Mouse (Mus musculus) lung, embryonic 15.5 days (tissue): Measurements from ENCODE around the gene Ncoa4. TPM values are rescaled to one million over a fixed set of nuclear protein-coding genes. Genes with fewer than 3 reads are reported as not detected.

ENCODE experiments used
- ATAC-seq: fragments of 200-750 bp; cut with Nextera tagmentation; 2 replicates; pipeline ENCODE4 v1.8.0; 2017; ENCODE audit warnings: moderate number of reproducible peaks, borderline replicate concordance; ENCODE audit not compliant: low FRiP score, low TSS enrichment; ENCODE audit errors: extremely low read depth
- H3K27ac ChIP-seq: fragments of 300-500 bp; sonication (generic); 2 replicates; pipeline ENCODE4 v1.5.1; 2015; ENCODE audit warnings: moderate library complexity, mild to moderate bottlenecking, inconsistent platforms
- H3K27me3 ChIP-seq: fragments of 300-500 bp; sonication (generic); 2 replicates; pipeline ENCODE4 v1.6.1; 2015; ENCODE audit warnings: inconsistent platforms
- H3K36me3 ChIP-seq: fragments of 300-500 bp; sonication (generic); 2 replicates; pipeline ENCODE4 v1.6.1; 2015; ENCODE audit warnings: inconsistent platforms
- H3K4me1 ChIP-seq: fragments of 300-500 bp; sonication (generic); 2 replicates; pipeline ENCODE4 v1.6.1; 2015; ENCODE audit warnings: inconsistent platforms
- H3K4me2 ChIP-seq: fragments of 300-500 bp; sonication (generic); 2 replicates; pipeline ENCODE4 v1.6.1; 2015; ENCODE audit warnings: inconsistent platforms, mild to moderate bottlenecking, moderate library complexity
- H3K4me3 ChIP-seq: fragments of 300-500 bp; sonication (generic); 2 replicates; pipeline ENCODE4 v1.5.1; 2015; ENCODE audit warnings: mild to moderate bottlenecking, inconsistent platforms
- H3K9ac ChIP-seq: fragments of 300-500 bp; sonication (generic); 2 replicates; pipeline ENCODE4 v1.6.1; 2015; ENCODE audit warnings: inconsistent platforms
- H3K9me3 ChIP-seq: fragments of 300-500 bp; sonication (generic); 2 replicates; pipeline ENCODE4 v1.6.1; 2016; ENCODE audit warnings: inconsistent platforms
- WGBS: fragments of 180-500 bp; shearing (Covaris S2); methylation state at CpG from one replicate; pipeline ENCODE4 v1.1.7; 2015; 5-methylcytosine and 5-hydroxymethylcytosine counted together
- polyA plus RNA-seq: library from polyadenylated mRNA; unstranded; fragments of >200 nt; fragmentation: Nextera tagmentation; extraction: Ambion mirVana; gene quantifications from 2 replicates; pipeline ENCODE4 v1.2.1, GENCODE M21; 2015

The Ncoa4 gene
- polyA plus RNA-seq, 1 experiment from 2014 or later, result 100 TPM

DNA sequence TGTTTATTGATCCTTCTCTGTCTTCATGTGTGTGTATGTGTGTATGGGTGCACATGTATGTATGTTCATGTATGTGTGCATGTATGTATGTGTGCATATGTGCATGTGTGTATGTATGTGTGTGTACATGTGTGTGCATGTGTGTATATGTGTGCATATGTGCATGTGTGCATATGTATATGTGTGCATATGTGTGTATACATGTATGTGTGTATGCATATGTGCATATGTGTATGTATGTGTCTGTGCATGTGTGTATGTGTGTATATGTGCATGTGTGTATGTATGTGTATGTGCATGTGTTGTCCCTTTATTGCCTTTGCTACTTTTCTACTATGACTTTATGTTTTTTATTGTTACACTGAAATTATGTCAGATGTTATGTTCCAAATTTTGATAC, 14.9 kb upstream of the Ncoa4 start:
- no peak for ATAC-seq
- no peak overlapping the region for H3K4me3 ChIP-seq
- H3K9me3 ChIP-seq, result no peaks in the 10 kb centered on the region
- no peak overlapping the region for H3K9ac ChIP-seq
- H3K27ac ChIP-seq, result no peak overlapping the region
- H3K4me1 ChIP-seq, result no peaks in the 10 kb centered on the region
- H3K36me3 ChIP-seq, result no peaks in the 10 kb centered on the region
- H3K27me3 ChIP-seq, result no peaks in the 10 kb centered on the region
- no peak overlapping the region for H3K4me2 ChIP-seq

GRCm38 (mm10) chr14:32145401-32145800, 14.3 kb upstream of the Ncoa4 start:
- Histone ChIP-seq H3K27me3 (no peaks in the 10 kb centered on the region), H3K27ac (no peak overlapping the region), H3K9me3 (no peaks in the 10 kb centered on the region), H3K4me1 (no peaks in the 10 kb centered on the region), H3K36me3 (no peaks in the 10 kb centered on the region), H3K4me3 (no peak overlapping the region), H3K9ac (no peak overlapping the region), H3K4me2 (no peak overlapping the region)
- no peak for ATAC-seq
- 67% methylated on average over 4 of the region's 4 CpGs for WGBS

DNA sequence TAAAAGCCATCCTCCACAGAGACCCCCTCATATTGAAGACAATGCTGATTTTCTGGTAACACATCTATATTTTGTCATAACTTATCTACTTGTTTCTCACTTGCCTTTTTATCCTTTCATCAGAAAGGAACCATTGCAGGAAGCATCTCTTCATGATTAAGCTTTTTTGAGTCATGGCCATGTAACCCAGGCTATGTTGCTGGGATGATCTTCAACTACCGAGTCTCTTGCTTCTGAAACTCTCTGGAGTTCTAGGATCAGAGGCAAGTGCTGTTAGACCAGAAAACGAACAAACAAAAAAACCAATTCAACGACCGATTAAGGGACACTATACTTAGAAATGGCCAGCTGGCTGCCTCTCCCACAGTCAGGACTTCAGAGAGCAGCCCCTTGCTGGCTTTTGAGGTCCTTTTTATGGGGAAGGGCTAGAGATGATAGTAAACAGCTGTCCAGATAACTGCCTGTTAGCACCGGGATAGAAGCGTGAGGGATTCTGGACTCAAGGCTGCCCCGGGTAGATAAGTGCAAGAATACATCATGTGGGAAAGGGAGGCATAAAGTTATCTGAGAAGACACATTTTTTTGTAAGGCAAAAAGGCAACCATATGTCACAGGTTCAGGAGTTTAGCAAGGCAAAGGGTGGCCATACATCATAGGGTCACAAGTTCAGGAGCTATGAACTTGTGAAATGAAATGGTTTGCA, 13.7 kb upstream of the Ncoa4 start:
- Histone ChIP-seq H3K4me2 (no peak overlapping the region), H3K9ac (no peak overlapping the region), H3K27me3 (no peaks in the 10 kb centered on the region), H3K4me1 (no peaks in the 10 kb centered on the region), H3K36me3 (no peaks in the 10 kb centered on the region), H3K4me3 (no peak overlapping the region), H3K27ac (no peak overlapping the region), H3K9me3 (no peaks in the 10 kb centered on the region)
- WGBS, result 50% methylated on average over 7 of the region's 7 CpGs
- ATAC-seq, result no peak

DNA sequence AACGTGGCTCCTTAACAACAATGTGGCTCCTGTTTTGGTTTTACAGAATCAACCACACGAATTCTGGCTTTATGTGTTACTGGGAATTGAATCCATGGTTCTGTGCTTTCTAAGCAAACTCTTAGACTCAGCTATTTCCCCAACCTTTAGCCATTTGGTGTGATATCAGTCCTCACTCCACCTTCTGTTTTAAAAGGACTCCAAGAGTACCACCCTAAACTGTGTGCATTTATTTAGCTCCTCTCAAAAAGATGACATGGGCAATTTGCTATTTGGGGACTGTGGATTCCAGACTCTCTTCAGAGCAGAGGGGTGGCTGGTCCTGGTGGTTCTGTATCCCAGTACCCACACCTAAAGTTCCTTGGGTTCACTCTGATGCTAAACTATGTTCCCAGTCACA, 13.1 kb upstream of the Ncoa4 start:
- no peak for ATAC-seq
- Histone ChIP-seq H3K36me3 (no peaks in the 10 kb centered on the region), H3K9ac (no peak overlapping the region), H3K4me1 (no peaks in the 10 kb centered on the region), H3K9me3 (no peaks in the 10 kb centered on the region), H3K27ac (no peak overlapping the region), H3K4me2 (no peak overlapping the region), H3K27me3 (no peaks in the 10 kb centered on the region), H3K4me3 (no peak overlapping the region)
- WGBS, result 50% methylated on average over 2 of the region's 2 CpGs

DNA sequence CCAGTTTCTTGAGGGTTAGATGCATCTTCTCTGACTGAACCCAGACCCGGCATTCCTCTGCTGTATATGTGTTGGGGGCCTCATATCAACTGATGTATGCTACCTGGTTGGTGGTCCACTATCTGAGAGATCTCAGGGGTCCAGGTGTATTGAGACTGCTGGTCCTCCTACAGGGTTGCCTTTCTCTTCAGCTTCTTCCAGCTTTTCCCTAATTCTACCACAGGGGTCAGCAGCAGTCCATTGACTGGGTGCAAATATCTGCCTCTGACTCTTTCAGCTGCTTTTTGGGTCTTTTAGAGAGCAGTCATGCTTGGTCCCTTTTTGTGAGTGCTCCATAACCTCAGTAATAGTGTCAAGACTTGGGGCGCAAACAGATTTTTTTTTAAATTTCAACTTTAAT, 8.8 kb upstream of the Ncoa4 start:
- WGBS, result 82% methylated on average over 2 of the region's 2 CpGs

DNA sequence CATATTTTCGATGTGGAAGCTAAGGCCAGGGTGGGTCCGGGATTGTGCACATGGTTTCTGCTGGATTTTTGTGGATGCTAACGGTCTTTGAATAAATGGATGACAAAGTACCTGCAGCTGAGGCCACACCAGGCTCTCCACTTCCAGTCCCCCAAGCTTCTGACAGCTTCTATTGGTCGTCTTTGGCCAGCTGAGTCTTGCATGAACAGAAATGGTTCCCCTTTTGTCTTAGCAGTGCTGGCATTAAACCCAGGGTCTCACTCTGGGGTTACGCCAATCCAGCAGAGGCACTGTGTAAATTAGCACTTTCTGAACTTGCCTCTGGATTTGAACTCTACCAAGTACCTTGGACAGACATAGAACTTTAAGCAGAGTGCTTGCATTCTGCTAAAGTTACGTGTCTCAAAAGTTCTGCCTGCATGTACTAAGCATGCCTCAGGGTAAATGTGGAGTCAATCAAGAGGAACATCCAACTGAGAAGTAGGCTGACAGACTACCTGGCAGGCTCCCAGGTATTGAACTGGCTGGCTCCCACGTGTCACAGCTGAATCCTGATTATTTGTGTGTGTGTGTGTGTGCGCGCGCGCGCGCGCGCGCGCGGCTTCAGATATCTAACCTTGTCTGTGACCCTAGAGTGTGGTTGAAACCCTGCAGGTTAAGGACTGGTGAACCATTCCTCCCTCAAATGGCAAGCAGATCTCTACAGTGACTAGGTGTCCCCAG, 7.3 kb upstream of the Ncoa4 start:
- H3K27me3 ChIP-seq, result no peaks in the 10 kb centered on the region
- H3K9ac ChIP-seq, result no peak overlapping the region
- H3K4me1 ChIP-seq, result no peaks in the 10 kb centered on the region
- no peak overlapping the region for H3K4me2 ChIP-seq
- H3K9me3 ChIP-seq, result no peaks in the 10 kb centered on the region
- no peak overlapping the region for H3K4me3 ChIP-seq
- 85% methylated on average over 18 of the region's 18 CpGs for WGBS
- ATAC-seq, result no peak
- no peak overlapping the region for H3K27ac ChIP-seq
- H3K36me3 ChIP-seq, result no peaks in the 10 kb centered on the region

More for the DNA sequence above, 8.8 kb upstream of the Ncoa4 start:
- no peaks in the 10 kb centered on the region for H3K9me3 ChIP-seq
- H3K36me3 ChIP-seq, result no peaks in the 10 kb centered on the region
- no peaks in the 10 kb centered on the region for H3K27me3 ChIP-seq
- H3K4me2 ChIP-seq, result no peak overlapping the region
- H3K27ac ChIP-seq, result no peak overlapping the region
- H3K9ac ChIP-seq, result no peak overlapping the region
- ATAC-seq, result no peak
- H3K4me1 ChIP-seq, result no peaks in the 10 kb centered on the region
- H3K4me3 ChIP-seq, result no peak overlapping the region

- Histone ChIP-seq H3K4me3 (no peak overlapping the region), H3K4me1 (no peaks in the 10 kb centered on the region), H3K27ac (no peak overlapping the region), H3K27me3 (no peaks in the 10 kb centered on the region), H3K36me3 (no peaks in the 10 kb centered on the region), H3K9ac (no peak overlapping the region), H3K4me2 (no peak overlapping the region), H3K9me3 (no peaks in the 10 kb centered on the region)
- no peak for ATAC-seq
- 83% methylated on average over 2 of the region's 2 CpGs for WGBS
Observed at GRCm38 (mm10) chr14:32153156-32153555, 6.5 kb upstream of the Ncoa4 start.

DNA sequence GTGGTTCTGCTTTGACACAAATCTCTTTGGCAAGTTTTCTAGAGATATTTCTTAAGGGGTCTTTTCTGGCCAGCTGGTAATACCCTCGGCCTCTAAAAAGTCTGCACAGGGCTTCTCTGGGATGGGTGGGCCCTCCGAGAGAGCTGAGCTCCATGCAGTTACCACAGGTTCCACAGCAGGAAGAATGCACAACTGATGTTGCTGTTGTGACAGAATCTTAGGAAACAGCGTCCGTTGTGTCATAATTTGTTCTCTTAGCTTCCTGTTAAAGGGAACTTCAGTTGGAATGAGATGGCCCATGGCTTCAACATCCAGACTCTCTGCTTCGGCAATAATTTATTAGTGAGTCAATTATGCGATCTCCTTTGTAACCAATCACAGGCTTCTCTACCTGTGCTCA, 4.9 kb upstream of the Ncoa4 start:
- H3K27me3 ChIP-seq, result no peaks in the 10 kb centered on the region
- WGBS, result 82% methylated on average over 6 of the region's 6 CpGs
- H3K9me3 ChIP-seq, result no peaks in the 10 kb centered on the region
- ATAC-seq, result no peak
- peaks cover 6% of the 10 kb centered on the region for H3K4me1 ChIP-seq
- H3K9ac ChIP-seq, result no peak overlapping the region
- no peak overlapping the region for H3K4me2 ChIP-seq
- H3K27ac ChIP-seq, result no peak overlapping the region
- no peak overlapping the region for H3K4me3 ChIP-seq
- H3K36me3 ChIP-seq, result no peaks in the 10 kb centered on the region

DNA sequence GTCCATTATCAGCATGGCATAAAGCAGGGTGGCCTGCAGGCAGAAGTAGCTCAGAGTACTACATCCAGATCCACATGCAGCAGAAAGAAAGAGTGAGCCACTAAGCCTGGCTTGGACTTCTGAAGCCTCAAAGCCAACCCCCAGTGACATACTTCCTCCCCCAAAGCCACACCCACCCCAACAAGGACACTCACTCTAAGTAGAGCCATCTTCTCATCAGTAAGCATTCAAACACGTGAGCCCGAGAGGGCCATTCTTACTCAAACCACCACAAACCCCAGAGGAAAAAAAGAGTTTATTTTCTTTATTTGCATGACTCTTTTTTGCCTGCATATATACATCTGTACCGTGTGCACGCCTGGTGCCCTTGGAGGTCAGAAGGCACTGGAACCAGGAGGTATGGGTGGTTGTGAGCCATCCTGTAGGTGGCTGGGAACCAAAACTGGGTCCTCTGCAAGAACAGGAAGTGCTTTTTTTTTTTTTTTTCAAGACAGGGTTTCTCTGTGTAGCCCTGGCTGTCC, 455 bp upstream of the Ncoa4 start:
- Histone ChIP-seq H3K4me3 (peak overlapping the region; percentile 74), H3K4me2 (peak overlapping the region; percentile 69), H3K27ac (peak overlapping the region; percentile 26), H3K9me3 (no peaks in the 10 kb centered on the region), H3K36me3 (no peaks in the 10 kb centered on the region), H3K9ac (no peak overlapping the region; the same call in 1 of the 2 replicates), H3K4me1 (peaks cover 29% of the 10 kb centered on the region), H3K27me3 (no peaks in the 10 kb centered on the region)
- 23% methylated on average over 4 of the region's 4 CpGs for WGBS
- peak; percentile 4; the same call in 1 of the 2 replicates for ATAC-seq

DNA sequence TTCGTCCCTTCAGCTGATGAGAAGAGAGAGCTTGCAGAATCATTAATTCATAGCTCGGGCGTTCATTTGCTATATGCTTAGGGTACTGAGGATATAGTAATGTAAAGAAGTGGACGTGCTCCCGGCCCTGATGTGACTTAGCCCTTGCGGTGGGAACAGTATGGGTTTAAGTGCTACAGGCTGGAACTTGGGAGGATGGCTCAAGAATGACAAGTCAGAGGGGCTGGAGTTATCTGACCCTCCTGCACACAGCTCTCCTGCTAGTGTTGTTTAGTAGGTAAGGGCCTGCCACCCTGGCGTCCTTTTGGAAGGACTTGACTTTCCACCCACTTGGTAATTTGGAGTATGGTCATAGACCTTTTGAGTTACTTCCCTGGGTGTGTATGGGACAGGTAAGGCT, 898 bp downstream of the Ncoa4 start:
- H3K9ac ChIP-seq, result peak overlapping the region; percentile 93
- H3K4me2 ChIP-seq, result peak overlapping the region; percentile 69
- no peaks in the 10 kb centered on the region for H3K9me3 ChIP-seq
- no peak for ATAC-seq
- H3K4me1 ChIP-seq, result peaks cover 43% of the 10 kb centered on the region
- no peaks in the 10 kb centered on the region for H3K27me3 ChIP-seq
- WGBS, result 20% methylated on average over 7 of the region's 7 CpGs
- no peaks in the 10 kb centered on the region for H3K36me3 ChIP-seq
- peak overlapping the region; percentile 74 for H3K4me3 ChIP-seq
- no peak overlapping the region for H3K27ac ChIP-seq

DNA sequence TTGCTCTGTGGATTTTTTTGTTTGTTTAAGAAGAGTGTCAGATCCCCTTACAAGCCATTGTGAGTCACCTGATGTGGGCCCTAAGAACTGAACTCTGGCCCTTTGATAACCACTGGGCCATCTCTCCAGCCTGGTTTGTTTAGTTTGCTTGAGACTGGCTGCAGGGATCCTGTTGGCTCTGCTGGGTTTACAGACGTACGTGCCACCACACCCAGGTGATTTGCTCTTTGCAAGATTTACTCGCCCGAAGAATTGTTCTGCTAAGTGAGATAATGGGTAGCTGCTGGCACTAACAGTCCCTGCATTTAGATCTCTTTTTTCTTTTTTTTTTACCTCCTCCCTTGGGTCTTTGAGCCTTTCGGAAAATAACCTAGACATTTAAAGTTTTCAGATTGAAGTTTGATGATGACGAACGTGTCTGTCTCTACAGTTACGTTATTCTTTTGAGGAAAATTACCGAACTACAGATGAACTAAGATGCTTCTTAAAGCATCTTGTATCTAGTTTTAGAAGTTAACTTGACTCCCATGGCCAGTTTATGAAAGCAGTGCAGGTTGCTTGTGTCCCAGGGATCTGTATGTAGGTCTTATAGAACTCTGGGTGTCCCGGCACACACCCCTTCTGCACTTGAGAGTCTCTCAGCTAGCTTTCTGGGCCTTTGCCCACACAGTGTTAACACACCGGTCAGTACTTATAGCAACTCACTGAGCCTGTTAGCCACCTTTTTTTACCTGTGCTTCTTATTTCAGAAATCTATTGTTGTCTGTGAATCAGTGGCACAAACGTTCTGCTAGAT, 1.6 kb downstream of the Ncoa4 start:
- Histone ChIP-seq H3K4me2 (peak overlapping the region; percentile 69), H3K9me3 (no peaks in the 10 kb centered on the region), H3K9ac (no peak overlapping the region), H3K27me3 (no peaks in the 10 kb centered on the region), H3K36me3 (no peaks in the 10 kb centered on the region), H3K27ac (no peak overlapping the region), H3K4me3 (peak overlapping the region; percentile 74), H3K4me1 (peaks cover 48% of the 10 kb centered on the region)
- WGBS, result 76% methylated on average over 12 of the region's 12 CpGs
- no peak for ATAC-seq

- 89% methylated on average over 5 of the region's 5 CpGs for WGBS
Observed at GRCm38 (mm10) chr14:32162231-32162630, 2.6 kb downstream of the Ncoa4 start.

More at GRCm38 (mm10) chr14:32162231-32162630, 2.6 kb downstream of the Ncoa4 start:
- peaks cover 56% of the 10 kb centered on the region for H3K4me1 ChIP-seq
- no peak overlapping the region for H3K9ac ChIP-seq
- no peaks in the 10 kb centered on the region for H3K36me3 ChIP-seq
- no peaks in the 10 kb centered on the region for H3K9me3 ChIP-seq
- H3K4me3 ChIP-seq, result no peak overlapping the region
- no peak overlapping the region for H3K27ac ChIP-seq
- H3K4me2 ChIP-seq, result no peak overlapping the region
- no peaks in the 10 kb centered on the region for H3K27me3 ChIP-seq
- ATAC-seq, result no peak
